Mouse (Mus musculus) lung, adult 2 months (tissue): Measurements from ENCODE around the gene Plac1.

Source experiments
- CTCF ChIP-seq: fragments of 200-500 bp; IDR thresholded peaks from 2 replicates; pipeline ENCODE4 v1.5.1; 2011; ENCODE audit warnings: mild to moderate bottlenecking, low read length, control low read depth; ENCODE audit not compliant: insufficient read depth
- POLR2A ChIP-seq: fragments of 200-500 bp; IDR thresholded peaks from 2 replicates; pipeline ENCODE4 v1.6.1; 2011; ENCODE audit warnings: low read depth, mild to moderate bottlenecking, control low read depth, low read length, borderline replicate concordance; ENCODE audit errors: extremely low read depth

DNA sequence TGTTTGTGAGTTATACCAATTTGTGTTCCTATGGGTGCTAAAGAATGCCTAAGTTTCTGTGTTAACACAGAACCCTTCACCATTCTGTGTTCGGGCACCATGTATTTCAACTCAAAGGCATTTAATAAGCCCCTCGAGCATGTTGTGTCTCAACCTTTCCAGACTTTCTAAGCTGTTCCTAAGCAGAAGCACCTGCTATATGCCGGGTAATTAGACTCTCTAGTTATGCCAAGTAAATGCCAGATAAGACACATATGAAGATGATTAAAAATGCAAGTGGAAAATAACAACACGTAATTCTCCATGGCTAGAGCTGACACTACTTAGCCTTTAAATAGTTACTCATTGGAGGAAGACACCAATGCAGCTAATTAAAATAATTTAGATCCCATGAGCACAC lies 142.1 kb downstream of the Plac1 start:
- TF ChIP-seq POLR2A (no peak), CTCF (no peak)
